Mouse (Mus musculus) ES-E14 (cell line): ENCODE results near the gene Trrap.

Source experiments
- HCFC1 ChIP-seq: IDR thresholded peaks from 2 replicates; pipeline ENCODE4 v1.6.1; 2012; ENCODE audit warnings: low read length, inconsistent platforms, borderline replicate concordance; ENCODE audit not compliant: insufficient read depth
- MAFK ChIP-seq: IDR thresholded peaks from 2 replicates; pipeline ENCODE4 v1.6.1; 2014; ENCODE audit warnings: mild to moderate bottlenecking, low read depth, low read length, inconsistent platforms; ENCODE audit not compliant: insufficient read depth
- ZC3H11A ChIP-seq: IDR thresholded peaks from 2 replicates; pipeline ENCODE4 v1.6.1; 2012; ENCODE audit warnings: low read depth, mild to moderate bottlenecking, inconsistent platforms, low read length, borderline replicate concordance
- ZNF384 ChIP-seq: IDR thresholded peaks from 2 replicates; pipeline ENCODE4 v1.6.1; 2012; ENCODE audit warnings: low read depth, low read length, inconsistent platforms

DNA sequence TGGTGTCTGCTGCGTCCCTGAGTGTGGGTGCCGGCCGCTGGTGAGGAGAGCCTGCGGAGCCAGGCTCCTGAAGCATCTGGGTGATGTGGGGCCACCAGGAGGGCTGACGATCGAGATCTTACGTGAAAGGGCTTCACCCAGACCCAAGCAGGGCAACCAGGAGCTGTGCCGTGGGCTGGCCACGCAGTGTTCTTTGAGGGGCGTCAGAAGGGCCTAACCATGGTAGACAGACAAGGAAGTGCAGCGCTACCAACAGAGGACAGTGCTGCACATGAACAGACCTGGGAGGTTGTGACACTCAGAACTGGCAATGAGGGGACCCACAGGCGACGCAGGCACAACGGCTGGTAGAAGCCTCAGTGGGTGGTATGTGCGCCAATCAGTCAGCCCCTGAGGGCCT, 109.5 kb downstream of the Trrap start:
- TF ChIP-seq HCFC1 (no peak), ZC3H11A (no peak), MAFK (no peak), ZNF384 (no peak)
